Mouse (Mus musculus) adrenal gland, postnatal 4 days (tissue): ENCODE measurements around the gene Creld2. TPM values are rescaled to one million over a fixed set of nuclear protein-coding genes. Genes with fewer than 3 reads are reported as not detected.

Source experiments
- DNase-seq, 2 experiments: peaks; one replicate each; pipeline ENCODE4 v3.0.0; 2021 to 2022; ENCODE audit warnings: low spot score in 2 of 2, mixed read lengths in 2 of 2
- total RNA-seq, 2 experiments: library from RNA; stranded (reverse); gene quantifications; 2 replicates each; pipeline ENCODE4 v1.2.3; 2021

The Creld2 gene
- total RNA-seq, 2 experiments from 2014 or later: 28.0 to 36.1 TPM

GRCm38 (mm10) chr15:88866934-88867356 lies 47.5 kb downstream of the Creld2 start:
- no peak for DNase-seq

DNA sequence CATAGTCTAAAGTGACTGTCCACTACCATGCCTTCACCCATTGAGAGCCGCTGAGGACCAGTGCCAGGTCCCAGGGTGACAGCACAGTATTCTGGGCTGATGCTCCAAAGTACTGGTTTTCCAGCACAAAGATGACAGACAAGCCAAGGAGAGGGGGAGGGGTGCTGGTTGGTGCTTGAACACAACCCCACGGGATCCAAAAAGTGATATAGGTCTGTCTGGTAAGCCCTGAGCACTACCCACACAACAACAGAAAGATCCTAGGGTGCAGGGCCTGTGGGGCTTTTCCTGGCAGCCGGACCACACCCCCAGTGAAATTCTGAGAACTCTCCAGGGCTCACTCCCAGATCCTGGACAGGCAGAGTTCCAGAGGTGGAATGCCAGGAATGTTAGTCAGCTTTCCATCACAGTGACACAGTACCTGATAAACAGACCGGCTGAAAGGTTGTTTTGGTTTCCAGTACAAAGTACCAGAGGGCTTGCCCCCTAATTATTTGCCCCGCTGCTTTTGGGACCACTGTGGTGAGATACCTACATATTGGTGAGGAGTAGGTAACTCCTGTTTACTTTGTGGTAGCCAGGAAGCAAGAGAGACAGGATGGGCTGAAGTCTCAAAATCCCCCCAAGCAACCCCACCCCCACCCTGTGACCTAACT lies 48.0 kb downstream of the Creld2 start:
- DNase-seq: no peak

GRCm38 (mm10) chr15:88868024-88868742 lies 48.7 kb downstream of the Creld2 start:
- no peak for DNase-seq

DNA sequence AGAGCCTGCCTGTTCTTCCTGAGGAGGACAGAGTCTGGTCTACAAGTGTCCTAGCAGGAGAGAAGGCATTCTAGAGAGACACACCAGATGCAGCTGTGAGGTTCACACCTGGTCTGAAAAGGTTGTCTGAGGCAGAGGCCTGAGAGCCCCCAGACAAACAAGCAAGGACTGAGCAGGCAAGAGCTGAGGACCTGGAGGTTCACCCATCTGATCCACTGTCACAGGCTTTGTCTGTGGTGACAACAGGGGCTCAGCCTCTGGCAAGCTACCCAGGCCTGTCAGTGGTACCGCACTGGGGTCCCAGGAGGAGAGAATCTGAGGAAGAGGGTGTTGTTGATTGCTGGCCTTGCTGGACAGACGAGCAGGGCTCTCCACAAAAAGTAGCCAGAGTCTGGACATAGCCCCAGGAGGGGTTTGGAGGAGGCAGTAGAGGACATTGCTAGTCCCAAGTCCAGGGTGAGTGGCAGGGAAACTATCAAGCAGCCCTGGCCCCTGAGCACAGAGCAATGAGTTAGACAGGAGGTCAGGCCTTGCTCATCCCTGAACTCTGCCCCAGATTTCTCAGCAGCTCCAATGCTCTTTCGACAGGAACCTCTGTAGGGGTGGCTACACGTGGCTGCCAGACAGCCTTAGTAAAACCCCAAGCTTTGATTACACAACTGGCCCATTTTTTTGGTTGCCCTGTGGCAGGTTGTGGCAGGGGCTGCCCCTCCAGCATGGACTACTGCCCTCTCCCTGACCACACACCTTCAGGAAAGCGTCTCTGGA lies 51.2 kb downstream of the Creld2 start:
- no peak for DNase-seq

GRCm38 (mm10) chr15:88874061-88874460 lies 54.6 kb downstream of the Creld2 start:
- DNase-seq: no peak

GRCm38 (mm10) chr15:88874477-88874876 lies 55.0 kb downstream of the Creld2 start:
- no peak for DNase-seq

GRCm38 (mm10) chr15:88875625-88876081 lies 56.2 kb downstream of the Creld2 start:
- DNase-seq: no peak

Other genes starting within 250 kb of the Creld2 start
- not detected for gene Zdhhc25, start 219.3 kb upstream of the Creld2 start, total RNA-seq
- gene Brd1, start 85.4 kb upstream of the Creld2 start, total RNA-seq: 10 to 100 TPM; 68.8 to 77.0 TPM
- gene Zbed4, start 68.0 kb upstream of the Creld2 start, total RNA-seq: 10 to 100 TPM; 11.9 to 15.1 TPM
- 10 to 100 TPM; 15.8 to 16.6 TPM for gene Alg12, start 328 bp upstream of the Creld2 start, total RNA-seq
- 10 to 100 TPM; 45.9 to 48.8 TPM for gene Pim3, start 42.5 kb downstream of the Creld2 start, total RNA-seq
- under 1 TPM in 1 of 2 experiments, not detected in 1; 0.28 TPM for gene Ttll8, start 134.8 kb downstream of the Creld2 start, total RNA-seq
- gene Mlc1, start 159.4 kb downstream of the Creld2 start, total RNA-seq: under 1 TPM in 1 of 2 experiments, not detected in 1; 0.17 TPM
- under 1 TPM in 1 of 2 experiments, not detected in 1; 0.53 TPM for gene Mov10l1, start 163.3 kb downstream of the Creld2 start, total RNA-seq
- 1 to 10 TPM; 3.4 to 3.5 TPM for gene Panx2, start 240.1 kb downstream of the Creld2 start, total RNA-seq